Mouse (Mus musculus): ENCODE data around the gene Fermt2.
"Not testable (repeated sequence)": the region's sequence is repeated elsewhere in the genome, so short reads cannot be mapped to it uniquely, and the experiment has no call there.

Fermt2 gene

DNA sequence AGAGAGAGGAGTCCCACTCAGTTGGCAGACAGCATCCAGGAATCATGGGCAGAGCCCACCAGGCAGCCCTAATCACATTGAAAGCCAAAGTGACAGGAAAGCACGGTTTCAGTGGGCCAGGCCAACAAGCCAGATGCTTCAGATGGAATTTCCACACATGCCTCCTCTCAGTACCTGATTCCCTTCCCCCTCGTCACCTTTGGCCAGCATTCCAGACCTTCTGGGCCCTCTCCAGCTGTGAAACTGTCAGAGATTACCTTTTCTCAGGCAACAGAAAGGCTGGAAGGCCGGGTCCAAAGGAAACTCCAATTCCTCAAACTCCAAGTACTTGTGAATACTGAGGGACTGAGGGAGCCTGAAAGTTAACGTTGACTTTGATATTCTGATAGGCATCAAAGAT is 19.1 kb downstream of the Fermt2 start:
- no peak for DNase-seq (ENCODE audit: low read depth, low spot score)

DNA sequence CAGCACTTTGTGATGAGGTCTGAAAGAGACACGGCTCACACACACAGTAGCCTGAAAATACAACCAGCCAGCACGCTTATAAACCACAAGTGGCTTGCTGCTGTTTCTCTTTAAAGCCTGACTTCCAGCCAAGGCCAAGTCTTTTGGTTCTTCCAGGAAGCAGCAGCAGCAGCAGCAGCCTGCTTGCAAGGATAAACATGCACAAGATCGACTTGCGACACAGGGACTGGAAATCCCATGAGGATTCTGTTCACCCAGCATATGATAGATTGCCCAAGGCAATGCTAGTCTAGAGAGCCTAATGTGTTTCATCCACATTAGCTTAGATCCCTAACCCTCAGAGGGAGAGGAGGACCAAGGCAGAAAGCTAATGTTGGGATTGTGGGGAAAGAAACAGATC is 22.0 kb downstream of the Fermt2 start:
- DNase-seq (ENCODE audit: low read depth, low spot score), result no peak

DNA sequence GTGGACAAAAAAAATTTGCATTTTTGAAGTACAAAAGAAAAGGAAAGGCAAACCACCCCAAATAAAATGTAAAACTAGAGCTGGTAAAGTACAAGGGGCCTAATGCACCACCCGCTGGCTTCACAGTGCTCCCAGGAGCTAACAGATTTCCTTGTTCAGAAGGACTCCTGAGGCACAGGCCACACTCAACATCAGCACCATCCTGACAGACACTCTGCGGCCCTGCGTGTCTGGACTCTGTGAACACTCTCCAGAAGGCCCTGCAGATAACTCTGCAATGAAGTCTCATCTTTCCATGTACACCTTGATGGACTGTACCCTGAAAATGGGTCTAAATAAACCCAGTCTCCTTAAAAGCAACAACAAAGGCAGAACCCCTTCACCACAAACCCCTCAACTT is 22.5 kb downstream of the Fermt2 start:
- no peak for DNase-seq (ENCODE audit: low read depth, low spot score)

DNA sequence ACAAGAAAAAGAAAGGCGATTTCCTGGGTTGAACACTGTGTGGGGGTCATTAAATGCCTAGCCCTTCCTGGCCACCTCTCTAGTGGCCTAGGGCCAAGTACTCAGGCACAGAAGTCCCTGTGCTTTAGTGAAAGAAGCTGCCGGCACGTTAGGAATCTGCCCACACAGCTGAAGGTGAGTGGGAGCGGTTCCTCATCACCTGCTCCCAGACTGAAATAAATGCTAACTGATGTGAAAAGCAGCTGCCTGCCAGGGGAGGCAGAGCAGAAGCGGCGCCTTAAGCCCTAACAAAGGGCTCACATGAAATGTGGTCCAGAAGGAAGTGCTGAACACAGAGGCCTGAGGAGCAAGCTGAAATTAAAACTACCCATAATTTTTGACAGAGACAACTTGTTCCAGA is 22.9 kb downstream of the Fermt2 start:
- DNase-seq (ENCODE audit: low read depth, low spot score), result no peak

DNA sequence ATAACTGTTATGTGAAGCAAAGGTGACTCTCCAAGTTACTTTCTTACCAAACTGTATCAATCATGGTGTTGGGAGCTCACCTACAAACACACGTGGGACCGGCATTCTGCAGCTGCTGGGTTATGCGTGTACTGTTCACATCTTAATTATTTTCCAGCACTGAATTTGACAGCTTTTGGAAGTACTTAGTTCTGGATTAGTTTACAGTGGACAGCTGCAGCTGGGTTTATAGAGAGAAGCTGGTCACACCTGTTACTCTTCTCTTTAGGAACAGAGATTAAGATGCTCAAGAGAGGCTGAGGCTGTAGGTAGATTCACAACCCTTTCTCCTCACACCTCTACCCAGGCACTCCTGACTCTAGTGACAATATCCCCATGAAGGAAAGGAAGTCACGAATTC is 23.8 kb downstream of the Fermt2 start:
- no peak for DNase-seq (ENCODE audit: low read depth, low spot score)

DNA sequence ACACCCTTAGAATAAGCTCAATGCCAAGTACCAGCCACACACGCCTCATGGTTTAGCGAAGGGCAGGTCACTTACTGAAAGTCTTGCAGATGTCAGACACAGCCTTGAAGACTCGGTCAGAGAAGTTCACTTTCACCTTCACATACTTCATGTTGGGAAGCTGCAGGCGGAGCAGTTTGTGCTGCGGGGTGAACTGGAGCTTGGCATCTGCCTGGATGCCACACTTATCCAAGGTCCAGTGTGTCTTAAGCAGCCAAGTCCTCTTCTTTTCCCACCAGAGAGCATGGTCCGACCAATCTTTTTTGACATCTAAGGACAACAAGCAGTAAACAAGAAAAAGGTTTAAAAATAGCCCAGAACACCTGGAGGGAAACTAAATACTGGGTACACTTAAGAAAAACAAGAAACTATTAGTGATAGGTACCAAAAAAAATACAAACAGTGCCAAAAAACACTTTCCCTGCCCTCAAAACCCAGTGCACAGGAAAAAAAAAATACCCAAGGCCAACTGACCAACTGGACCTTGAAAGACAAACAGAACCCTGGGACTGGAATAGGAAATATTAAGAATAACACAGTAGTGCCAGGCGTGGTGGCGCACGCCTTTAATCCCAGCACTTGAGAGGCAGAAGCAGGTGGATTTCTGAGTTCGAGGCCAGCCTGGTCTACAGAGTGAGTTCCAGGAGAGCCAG is 25.4 kb downstream of the Fermt2 start:
- DNase-seq (ENCODE audit: low read depth, low spot score), result no peak

DNA sequence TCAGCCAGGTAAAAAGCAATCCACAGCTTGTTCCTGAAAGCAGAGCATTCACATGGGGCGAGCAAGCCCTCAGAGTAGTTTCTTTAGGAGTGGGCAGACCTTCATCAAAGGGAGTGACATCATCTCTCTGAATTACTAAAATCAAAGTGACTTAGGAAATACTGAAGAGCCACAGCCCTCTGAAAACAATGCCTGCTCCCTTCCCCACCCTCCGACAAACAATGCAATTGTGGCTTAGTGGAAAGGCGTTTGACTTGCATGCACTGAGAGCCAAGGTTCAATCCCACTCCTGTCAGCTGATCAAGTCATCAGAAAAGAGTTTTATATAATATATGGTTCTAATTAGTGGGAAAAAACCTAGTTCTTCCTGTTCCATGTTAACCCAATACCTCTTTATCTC is 26.0 kb downstream of the Fermt2 start:
- no peak for DNase-seq (ENCODE audit: low read depth, low spot score)

DNA sequence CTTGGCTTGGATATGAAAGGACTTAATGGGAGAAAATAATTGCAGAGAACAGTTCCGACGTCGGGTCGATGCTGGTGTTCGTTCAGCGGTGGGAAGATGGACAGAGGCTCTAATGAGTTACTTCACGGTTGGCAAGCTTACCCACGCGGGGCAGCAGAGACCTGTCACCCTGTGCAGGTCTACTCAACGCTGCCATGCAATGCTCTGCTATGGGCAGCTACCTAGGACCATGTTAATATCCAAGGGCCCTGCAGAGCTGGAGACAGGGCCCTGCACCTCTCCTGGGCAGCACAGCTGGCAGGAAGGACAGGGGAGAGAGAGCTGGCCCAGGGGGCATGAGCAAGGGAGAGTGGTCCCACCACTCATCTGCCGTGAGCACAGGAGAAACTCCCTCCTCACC is 29.9 kb downstream of the Fermt2 start:
- DNase-seq (ENCODE audit: low read depth, low spot score), result no peak

DNA sequence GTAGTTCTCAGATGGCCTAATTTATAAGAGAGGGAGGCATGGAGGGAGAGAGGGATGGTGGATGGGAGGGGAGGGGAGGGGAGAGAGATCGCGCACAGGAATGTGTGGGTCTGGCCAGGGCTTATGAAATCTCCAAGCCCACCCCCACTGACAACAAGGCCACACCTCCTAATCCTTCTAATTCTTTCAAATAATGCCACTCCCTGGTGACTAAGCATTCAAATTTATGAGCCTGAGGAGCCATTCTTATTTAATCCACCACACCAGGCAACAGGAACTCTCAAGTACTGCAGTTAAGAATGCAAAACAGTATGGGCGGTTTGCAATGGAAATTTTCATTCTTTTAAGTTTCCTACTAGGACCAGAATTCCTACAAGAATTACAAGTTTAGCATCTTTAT is 32.8 kb downstream of the Fermt2 start:
- DNase-seq (ENCODE audit: low read depth, low spot score), result no peak

DNA sequence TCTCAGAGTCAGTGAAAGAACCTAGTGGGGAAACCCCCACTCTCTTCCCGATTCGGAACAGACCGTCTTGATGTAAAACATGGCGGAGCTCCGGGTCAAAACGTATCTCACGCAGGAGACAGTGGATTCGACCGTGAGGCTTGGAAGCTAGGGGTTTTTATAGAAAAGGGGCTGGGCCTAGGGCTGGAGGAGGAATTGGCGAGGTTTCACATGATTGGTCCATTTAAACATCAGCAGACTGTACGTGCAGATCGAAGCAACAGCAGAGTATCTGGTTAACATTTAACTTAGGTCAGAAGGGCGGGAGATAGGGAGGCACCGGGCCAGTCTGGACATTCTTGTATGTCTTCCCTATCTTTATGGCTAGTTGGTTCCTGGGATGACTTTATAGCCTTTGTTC is 34.1 kb downstream of the Fermt2 start:
- not testable (repeated sequence) for DNase-seq (ENCODE audit: low read depth, low spot score)

DNA sequence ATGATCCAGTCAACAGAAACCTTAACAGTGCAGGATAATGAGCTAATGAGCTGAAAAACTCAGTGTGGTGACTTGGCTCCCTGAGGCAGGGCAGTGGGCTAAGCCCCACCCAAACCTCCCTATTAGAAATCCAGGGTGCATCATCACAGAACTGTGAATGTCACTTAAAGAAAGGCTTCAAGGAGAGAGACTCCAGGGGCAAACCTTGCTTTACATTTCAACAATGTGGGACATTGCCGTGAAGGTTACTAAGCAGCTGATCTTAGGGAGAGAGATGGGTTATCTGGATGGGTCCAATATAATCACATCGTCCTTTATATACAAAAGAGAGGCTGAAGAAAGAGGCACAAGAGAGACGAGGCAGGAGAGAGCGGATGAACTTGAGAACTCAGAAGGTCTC is 36.0 kb downstream of the Fermt2 start:
- no peak for DNase-seq (ENCODE audit: low read depth, low spot score)

DNA sequence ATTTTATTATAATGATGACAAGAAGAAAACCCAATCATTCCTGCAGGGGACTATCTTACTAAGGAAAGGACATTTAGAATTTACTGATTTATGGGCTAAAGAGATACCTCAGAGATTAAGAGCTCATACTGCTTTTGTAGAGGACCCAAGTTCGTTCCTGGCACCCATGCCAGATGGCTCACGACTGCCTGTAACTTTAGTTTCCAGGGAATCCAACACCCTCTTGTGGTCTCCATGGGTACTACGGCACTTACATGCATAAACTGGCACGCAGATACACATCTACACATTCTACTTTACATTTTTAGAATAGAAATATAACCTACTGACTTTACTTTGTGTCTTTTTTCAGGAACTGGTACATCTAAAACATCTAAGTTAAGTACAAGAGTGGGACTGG is 37.2 kb downstream of the Fermt2 start:
- DNase-seq (ENCODE audit: low read depth, low spot score), result no peak

DNA sequence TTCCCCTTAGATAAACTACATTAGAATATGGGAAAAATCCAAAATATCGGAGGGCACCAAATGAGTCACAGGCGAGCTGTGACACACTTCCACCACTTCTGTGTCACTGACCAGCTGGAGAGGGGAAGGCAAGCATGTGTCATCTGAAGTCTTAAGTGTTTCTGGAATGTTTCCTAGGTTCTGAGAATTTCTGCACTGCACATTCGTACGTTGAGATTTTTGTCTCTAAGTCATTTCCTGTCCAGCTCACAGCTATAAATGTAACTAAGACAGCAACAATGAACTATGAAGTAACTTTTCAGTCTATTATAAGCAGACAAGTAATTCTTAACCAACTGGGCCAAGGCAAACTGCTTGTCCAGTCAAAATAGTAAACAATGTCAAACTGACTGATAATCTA is 37.9 kb downstream of the Fermt2 start:
- no peak for DNase-seq (ENCODE audit: low read depth, low spot score)

DNA sequence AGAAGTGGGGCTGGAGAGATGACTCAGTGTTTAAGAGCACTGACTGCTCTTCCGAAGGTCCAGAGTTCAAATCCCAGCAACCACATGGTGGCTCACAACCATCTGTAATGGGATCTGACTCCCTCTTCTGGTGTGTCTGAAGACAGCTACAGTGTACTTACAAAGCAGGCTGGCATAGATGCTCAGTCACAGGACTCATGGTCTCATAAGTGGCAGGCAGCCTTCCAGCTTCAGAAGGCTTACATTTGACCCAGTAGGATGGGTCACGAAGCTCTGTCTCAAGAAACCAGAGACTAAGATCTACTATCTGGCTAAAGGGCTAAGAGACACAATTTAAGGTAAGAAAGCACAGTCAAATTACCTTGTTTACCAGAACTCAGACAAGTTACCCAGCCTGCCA is 42.7 kb downstream of the Fermt2 start:
- DNase-seq (ENCODE audit: low read depth, low spot score), result not testable (repeated sequence)

DNA sequence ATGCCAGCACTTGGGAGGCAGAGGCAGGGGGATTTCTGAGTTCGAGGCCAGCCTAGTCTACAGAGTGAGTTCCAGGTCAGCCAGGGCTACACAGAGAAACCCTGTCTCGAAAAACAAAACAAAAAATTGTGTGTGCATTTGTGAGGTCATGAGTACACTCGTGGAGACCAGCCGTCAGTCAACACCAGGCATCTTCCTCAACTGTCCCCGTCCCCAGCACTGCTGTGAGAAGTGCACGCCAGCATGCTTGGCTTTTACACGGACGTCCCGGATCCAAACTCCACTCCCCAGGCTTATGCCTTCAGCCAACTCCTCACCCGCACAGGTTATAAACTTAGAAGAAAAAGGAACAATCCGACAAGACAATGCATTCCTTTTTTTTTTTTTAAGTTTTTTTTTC is 46.6 kb downstream of the Fermt2 start:
- not testable (repeated sequence) for DNase-seq (ENCODE audit: low read depth, low spot score)

DNA sequence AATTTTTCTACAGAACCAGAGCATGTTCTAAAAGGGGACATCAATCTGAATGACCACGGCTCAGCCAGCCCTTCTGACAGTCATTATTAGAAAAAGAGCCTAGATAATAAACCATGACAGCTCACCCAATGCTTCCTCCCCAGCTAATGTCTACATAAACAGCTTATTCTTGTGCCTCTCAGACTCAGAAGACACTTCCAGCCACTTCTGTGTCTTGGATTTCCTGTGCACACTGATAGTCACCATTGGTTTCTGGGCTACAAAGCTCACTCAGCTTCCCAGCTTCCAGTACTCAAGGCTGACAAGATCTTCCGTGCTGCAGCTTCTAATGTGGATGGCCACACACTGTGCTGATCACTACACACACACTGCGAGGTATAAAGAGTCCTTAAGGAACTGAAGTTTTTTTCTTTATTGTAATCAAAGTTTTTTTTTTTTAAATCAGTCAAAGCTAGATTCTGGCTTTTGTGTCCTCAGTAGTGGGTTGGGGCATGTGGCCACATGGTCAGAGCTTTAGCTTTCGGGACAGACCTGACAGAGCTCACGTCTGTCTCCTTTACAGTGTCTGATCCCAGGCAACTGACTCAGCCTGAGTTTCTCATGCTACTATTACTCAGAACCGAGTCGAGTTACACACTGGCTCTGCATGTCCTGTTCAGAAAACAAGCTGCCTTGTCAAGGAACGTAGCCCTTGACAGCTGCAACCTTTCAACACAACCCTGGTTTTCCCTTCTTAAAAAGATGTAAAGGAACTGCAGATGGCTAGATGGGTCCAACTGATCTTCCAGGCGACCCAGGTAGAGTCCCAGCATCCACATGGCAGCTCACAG is 50.7 kb downstream of the Fermt2 start:
- DNase-seq (ENCODE audit: low read depth, low spot score), result no peak

DNA sequence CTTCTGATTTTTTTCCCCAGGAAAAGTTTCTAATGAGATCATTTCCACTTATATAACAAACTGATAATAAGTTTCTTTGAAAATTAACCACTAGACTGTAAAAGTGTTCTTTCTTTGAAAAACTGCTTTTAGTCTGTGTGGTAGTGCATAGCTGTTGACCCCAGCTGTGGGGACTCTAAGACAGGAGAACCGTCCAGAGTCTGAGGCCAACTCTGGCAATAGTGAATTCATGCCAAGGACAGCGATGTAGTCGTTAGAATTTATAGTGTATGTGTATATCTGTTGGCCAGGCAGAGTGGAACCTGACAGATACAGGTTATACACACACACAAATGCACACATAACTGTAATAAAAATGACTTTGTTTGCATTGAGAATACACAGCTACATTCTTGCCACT is 51.4 kb downstream of the Fermt2 start:
- no peak for DNase-seq (ENCODE audit: low read depth, low spot score)

DNA sequence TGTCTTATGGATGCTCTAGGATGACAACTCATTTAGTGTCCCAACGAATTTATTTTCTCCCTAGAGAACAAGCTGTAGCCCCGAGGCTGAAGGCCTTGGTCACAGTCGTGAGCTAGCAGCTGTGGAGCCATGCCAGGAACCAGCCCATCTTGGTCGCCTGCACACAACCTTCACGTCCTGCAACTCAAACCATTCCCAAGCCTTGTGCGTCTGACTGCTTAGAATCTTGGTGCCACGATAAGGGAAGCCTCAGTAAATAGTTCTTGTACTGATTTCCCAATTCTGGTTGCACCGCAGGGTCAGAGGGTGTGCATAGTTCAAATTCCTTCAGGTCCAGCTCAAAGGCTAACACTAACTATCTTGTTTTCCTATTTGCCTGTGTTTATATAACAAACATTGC is 52.3 kb downstream of the Fermt2 start:
- DNase-seq (ENCODE audit: low read depth, low spot score), result no peak

DNA sequence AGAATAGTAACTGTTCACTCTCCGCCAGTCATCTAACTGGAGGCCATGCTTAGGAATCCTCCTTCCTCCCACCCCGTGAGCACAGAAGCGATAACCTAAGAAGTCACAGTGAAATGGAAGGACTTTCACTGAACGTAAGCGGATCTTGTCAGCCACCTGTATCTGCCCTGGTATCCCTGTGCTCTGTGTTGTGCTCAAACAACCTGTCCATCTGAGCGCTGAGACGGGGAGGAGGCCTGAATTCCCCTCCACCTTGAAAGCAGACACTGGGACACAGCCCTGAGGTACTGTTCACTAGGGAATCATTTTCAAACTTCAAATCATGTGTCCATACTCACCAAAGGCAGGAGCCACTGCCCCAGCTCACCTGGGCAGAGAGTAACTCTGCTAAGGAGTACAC is 52.9 kb downstream of the Fermt2 start:
- no peak for DNase-seq (ENCODE audit: low read depth, low spot score)

DNA sequence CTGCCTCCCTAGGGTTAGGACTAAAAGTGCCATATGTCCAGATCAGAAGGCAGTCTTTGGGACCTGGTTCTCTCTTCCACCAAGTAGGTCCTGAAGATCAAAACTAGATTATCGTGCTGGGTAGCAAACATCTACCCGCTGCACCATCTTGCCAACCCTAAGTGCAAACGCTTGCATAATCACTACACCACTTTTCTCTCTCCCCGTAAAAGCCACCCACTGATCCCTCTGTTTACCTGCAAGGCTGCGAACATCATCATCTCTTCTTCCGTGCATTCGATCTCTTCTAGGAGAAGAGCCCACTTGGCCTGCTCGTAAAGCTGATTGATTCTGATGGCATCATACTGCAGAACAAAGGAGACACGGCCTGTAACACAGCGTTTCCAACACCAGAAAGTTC is 57.4 kb downstream of the Fermt2 start:
- no peak for DNase-seq (ENCODE audit: low read depth, low spot score)

DNA sequence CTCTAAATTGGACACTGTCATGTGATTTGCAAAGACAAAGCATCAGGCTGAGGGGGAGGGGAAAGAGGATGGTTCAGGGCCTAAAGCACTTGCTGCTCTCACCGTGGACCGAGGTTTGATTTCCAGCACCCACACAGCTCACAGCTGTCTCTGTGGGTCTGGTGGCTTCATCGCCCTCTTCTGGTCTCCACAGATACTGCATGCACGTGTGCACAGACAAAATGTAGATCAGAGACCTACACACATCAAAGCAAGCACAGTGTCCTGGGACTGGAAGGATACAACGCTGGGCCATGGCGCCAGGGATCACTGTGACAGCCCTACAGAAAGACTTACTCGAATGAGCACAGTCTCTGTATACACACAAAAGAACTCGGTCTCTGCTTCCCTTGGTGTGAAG is 60.5 kb downstream of the Fermt2 start:
- no peak for DNase-seq (ENCODE audit: low read depth, low spot score)

DNA sequence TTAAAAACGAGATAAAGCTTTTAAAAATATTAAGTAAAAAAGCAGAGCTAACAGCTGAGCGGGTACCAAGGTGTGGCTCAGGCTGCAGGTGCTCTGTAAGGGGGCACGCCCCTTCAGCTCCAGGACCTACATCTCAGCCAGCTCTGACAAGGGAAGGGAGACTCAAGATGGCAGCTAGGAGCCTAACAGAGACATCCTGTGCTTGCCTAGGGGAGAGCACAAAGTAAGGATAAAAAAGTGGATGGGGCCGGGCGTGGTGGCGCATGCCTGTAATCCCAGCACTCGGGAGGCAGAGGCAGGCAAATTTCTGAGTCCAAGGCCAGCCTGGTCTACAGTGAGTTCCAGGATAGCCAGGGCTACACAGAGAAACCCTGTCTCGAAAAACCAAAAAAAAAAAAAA is 63.5 kb downstream of the Fermt2 start:
- DNase-seq (ENCODE audit: low read depth, low spot score), result not testable (repeated sequence)
